Mouse (Mus musculus) forebrain, embryonic 12.5 days (tissue): Measurements from ENCODE around the gene Usp54. TPM values are rescaled to one million over a fixed set of nuclear protein-coding genes. Genes with fewer than 3 reads are reported as not detected.
"Not testable (repeated sequence)": the region's sequence is repeated elsewhere in the genome, so short reads cannot be mapped to it uniquely, and the experiment has no call there.

ENCODE experiments used
- ATAC-seq: fragments of 200-750 bp; cut with Nextera tagmentation; 2 replicates; pipeline ENCODE4 v1.8.0; 2017; ENCODE audit warnings: moderate TSS enrichment; ENCODE audit not compliant: low FRiP score
- H3K27ac ChIP-seq: fragments of 300-500 bp; sonication (generic); 2 replicates; pipeline ENCODE4 v1.5.1; 2016; ENCODE audit warnings: mild to moderate bottlenecking
- H3K27me3 ChIP-seq: fragments of 300-500 bp; sonication (generic); 2 replicates; pipeline ENCODE4 v1.6.1; 2016; ENCODE audit warnings: mild to moderate bottlenecking
- H3K36me3 ChIP-seq: fragments of 300-500 bp; sonication (generic); replicated peaks from 2 replicates; pipeline ENCODE4 v1.6.1; 2016; ENCODE audit warnings: mild to moderate bottlenecking
- H3K4me1 ChIP-seq: fragments of 300-500 bp; sonication (generic); 2 replicates; pipeline ENCODE4 v1.6.1; 2016
- H3K4me2 ChIP-seq: fragments of 300-500 bp; sonication (generic); 2 replicates; pipeline ENCODE4 v1.6.1; 2016; ENCODE audit warnings: mild to moderate bottlenecking, moderate library complexity
- H3K4me3 ChIP-seq: fragments of 300-500 bp; sonication (generic); replicated peaks from 2 replicates; pipeline ENCODE4 v1.5.1; 2016; ENCODE audit warnings: mild to moderate bottlenecking
- H3K9ac ChIP-seq: fragments of 300-500 bp; sonication (generic); 2 replicates; pipeline ENCODE4 v1.6.1; 2016; ENCODE audit warnings: mild to moderate bottlenecking
- H3K9me3 ChIP-seq: fragments of 300-500 bp; sonication (generic); 2 replicates; pipeline ENCODE4 v1.6.1; 2016
- WGBS: fragments of 180-500 bp; shearing (Covaris S2); methylation state at CpG from one replicate; pipeline ENCODE4 v1.1.7; 2016; 5-methylcytosine and 5-hydroxymethylcytosine counted together
- polyA plus RNA-seq: library from polyadenylated mRNA; unstranded; fragments of >200 nt; fragmentation: Nextera tagmentation; extraction: Ambion mirVana; gene quantifications from 2 replicates; pipeline ENCODE4 v1.2.1, GENCODE M21; 2016

Gene Usp54
- polyA plus RNA-seq, 1 experiment from 2014 or later, result 15.8 TPM

DNA sequence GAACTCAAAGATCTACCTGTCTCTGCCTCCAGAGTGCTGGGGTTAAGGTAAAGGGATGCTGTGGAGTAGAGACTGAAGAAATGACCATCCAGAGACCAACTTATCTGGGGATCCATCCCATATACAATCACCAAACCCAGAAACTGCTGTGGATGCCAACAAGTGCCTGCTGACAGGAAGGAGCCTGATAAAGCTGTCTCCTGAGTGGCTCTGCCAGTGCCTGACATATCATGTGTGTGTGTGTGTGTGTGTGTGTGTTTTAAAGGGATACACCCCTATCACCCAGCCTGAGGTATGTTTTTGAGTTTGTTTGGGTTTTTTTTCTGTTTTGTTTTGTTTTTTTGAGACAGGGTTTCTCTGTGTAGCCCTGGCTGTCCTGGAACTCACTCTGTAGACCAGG, 5.5 kb upstream of the Usp54 start:
- no peak overlapping the region for H3K9ac ChIP-seq
- ATAC-seq, result no peak
- no peaks in the 10 kb centered on the region for H3K9me3 ChIP-seq

GRCm38 (mm10) chr14:20645547-20645946, 4.7 kb upstream of the Usp54 start:
- Histone ChIP-seq H3K27me3 (no peaks in the 10 kb centered on the region), H3K4me1 (peaks cover 9% of the 10 kb centered on the region), H3K27ac (no peak overlapping the region), H3K9me3 (no peaks in the 10 kb centered on the region), H3K9ac (no peak overlapping the region), H3K4me2 (no peak overlapping the region), H3K36me3 (no peaks in the 10 kb centered on the region), H3K4me3 (no peak overlapping the region)
- no peak for ATAC-seq
- WGBS, result 31% methylated on average over 3 of the region's 3 CpGs

More for the DNA sequence above, 5.5 kb upstream of the Usp54 start:
- peaks cover 8% of the 10 kb centered on the region for H3K4me1 ChIP-seq
- H3K27me3 ChIP-seq, result no peaks in the 10 kb centered on the region
- H3K4me2 ChIP-seq, result no peak overlapping the region
- no peak overlapping the region for H3K27ac ChIP-seq
- H3K4me3 ChIP-seq, result no peak overlapping the region
- no peaks in the 10 kb centered on the region for H3K36me3 ChIP-seq

DNA sequence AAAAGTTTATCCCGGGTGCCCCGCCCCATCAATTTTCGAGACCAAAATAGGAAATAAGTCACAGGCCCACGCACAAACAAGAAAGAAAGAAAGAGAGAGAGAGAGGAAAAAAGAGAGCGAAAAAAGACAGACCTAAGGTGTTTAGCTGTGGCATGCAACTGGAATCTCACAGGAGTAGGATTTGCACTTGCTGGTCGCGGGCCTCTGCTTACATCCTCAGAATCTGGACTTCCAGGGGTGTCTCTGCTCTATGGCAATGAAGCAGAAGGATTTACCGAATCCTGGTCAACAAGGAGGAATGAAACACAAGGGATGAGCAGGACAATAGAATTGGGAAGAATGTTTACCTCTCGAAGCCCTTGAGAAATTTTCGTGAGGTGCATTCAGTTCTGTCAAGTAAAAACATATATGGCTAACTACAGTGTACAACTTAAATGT, 594 bp upstream of the Usp54 start:
- no peaks in the 10 kb centered on the region for H3K27me3 ChIP-seq
- peak overlapping the region; percentile 66 for H3K4me2 ChIP-seq
- no peaks in the 10 kb centered on the region for H3K9me3 ChIP-seq
- H3K4me1 ChIP-seq, result peaks cover 15% of the 10 kb centered on the region
- H3K27ac ChIP-seq, result peak overlapping the region; percentile 92
- no peaks in the 10 kb centered on the region for H3K36me3 ChIP-seq
- peak overlapping the region; percentile 83 for H3K4me3 ChIP-seq
- ATAC-seq, result no peak
- 13% methylated on average over 10 of the region's 10 CpGs for WGBS
- peak overlapping the region; percentile 76 for H3K9ac ChIP-seq

- peaks cover 15% of the 10 kb centered on the region for H3K4me1 ChIP-seq
- no peaks in the 10 kb centered on the region for H3K36me3 ChIP-seq
- peak overlapping the region; percentile 78 for H3K4me2 ChIP-seq
- H3K9me3 ChIP-seq, result no peaks in the 10 kb centered on the region
- peak overlapping the region; percentile 92 for H3K27ac ChIP-seq
- ATAC-seq, result peak; percentile 55
- H3K27me3 ChIP-seq, result no peaks in the 10 kb centered on the region
- peak overlapping the region; percentile 76 for H3K9ac ChIP-seq
- peak overlapping the region; percentile 83 for H3K4me3 ChIP-seq
- WGBS, result 2% methylated on average over 16 of the region's 16 CpGs
These were observed 794 bp downstream of the Usp54 start for GRCm38 (mm10) chr14:20639918-20640619.

GRCm38 (mm10) chr14:20638702-20639101, 2.2 kb downstream of the Usp54 start:
- Histone ChIP-seq H3K4me3 (no peak overlapping the region), H3K27me3 (no peaks in the 10 kb centered on the region), H3K4me1 (peaks cover 15% of the 10 kb centered on the region), H3K4me2 (no peak overlapping the region), H3K27ac (no peak overlapping the region), H3K9ac (no peak overlapping the region), H3K9me3 (no peaks in the 10 kb centered on the region), H3K36me3 (no peaks in the 10 kb centered on the region)
- 94% methylated on average over 6 of the region's 6 CpGs for WGBS
- no peak for ATAC-seq

DNA sequence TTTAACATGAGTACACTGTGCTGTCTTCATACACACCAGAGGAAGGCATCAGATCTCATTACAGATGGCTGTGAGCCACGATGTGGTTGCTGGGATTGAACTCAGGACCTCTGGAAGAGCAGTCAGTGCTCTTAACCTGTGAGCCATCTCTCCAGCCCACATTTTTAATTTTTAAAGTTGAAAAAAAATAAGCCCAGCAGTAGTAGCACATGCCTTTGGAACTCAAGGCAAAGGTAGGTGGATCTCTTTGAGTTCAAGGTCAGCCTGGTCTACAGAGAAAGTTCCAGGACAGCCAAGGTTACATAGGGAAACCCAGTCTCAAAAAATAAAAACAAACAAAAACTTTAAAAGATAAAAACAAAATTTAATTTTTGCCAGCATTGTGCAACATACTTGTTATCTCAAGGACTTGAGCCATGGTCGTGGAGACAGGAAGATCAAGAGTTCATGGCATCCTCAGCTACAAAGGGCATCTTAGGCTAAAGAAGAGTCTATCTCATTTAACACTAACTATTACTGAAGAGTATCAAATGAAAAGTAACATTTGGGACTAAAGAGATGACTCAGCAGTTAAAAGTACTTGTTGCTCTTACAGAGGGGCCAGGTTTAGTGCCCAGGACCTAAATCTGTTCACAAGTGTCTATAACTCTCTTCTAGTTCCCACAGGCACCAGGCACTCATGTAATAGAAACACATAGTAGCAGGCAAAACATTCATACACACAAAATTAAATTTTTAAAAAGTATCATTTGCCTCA, 2.9 kb downstream of the Usp54 start:
- no peaks in the 10 kb centered on the region for H3K36me3 ChIP-seq
- H3K27ac ChIP-seq, result no peak overlapping the region
- H3K4me1 ChIP-seq, result peaks cover 15% of the 10 kb centered on the region
- H3K9ac ChIP-seq, result no peak overlapping the region
- H3K27me3 ChIP-seq, result no peaks in the 10 kb centered on the region
- no peaks in the 10 kb centered on the region for H3K9me3 ChIP-seq
- H3K4me2 ChIP-seq, result no peak overlapping the region
- no peak for ATAC-seq
- 96% methylated on average over 2 of the region's 2 CpGs for WGBS
- no peak overlapping the region for H3K4me3 ChIP-seq

DNA sequence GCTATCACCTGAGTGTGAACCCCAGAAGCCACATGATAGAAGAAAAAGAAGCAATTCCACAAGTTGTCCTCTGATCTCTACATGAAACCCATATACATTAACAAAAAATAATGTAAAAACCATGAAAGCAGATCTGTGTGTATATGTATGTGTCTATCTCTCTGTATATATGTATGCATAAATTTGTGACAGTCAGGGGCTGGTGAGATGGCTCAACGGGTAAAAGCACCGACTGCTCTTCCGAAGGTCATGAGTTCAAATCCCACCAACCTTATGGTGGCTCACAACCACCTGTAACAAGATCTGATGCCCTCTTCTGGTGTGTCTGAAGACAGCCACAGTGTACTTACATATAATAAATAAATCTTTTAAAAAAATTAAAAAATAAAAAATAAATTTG, 3.9 kb downstream of the Usp54 start:
- not testable (repeated sequence) for ATAC-seq, H3K27ac ChIP-seq, H3K4me2 ChIP-seq, H3K36me3 ChIP-seq, H3K4me3 ChIP-seq, H3K9ac ChIP-seq, H3K9me3 ChIP-seq, H3K27me3 ChIP-seq
- H3K4me1 ChIP-seq, result peaks cover 12% of the 10 kb centered on the region
- 95% methylated on average over 3 of the region's 3 CpGs for WGBS

DNA sequence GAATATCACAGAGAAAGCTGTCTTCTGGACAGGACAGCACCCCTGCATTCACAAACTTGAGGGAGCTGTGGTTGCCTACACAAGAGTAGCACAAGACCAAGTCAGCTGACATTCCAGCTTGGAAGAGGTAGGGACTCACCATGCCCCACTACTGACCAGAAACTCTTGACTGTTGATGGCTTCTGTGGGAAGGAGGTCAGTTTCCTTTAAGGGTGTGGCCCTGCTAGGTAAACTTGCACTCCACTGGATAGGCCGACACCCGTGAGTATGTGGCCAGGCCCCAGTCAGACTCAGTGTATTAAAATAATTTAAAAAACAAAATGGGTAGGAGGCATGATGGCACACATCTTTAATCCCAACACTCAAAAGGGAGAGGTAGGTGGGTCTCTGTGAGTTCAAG, 5.3 kb downstream of the Usp54 start:
- no peaks in the 10 kb centered on the region for H3K27me3 ChIP-seq
- no peak overlapping the region for H3K4me2 ChIP-seq
- no peak overlapping the region for H3K9ac ChIP-seq
- no peaks in the 10 kb centered on the region for H3K9me3 ChIP-seq
- no peak for ATAC-seq
- no peak overlapping the region for H3K4me3 ChIP-seq
- H3K4me1 ChIP-seq, result peaks cover 6% of the 10 kb centered on the region
- H3K36me3 ChIP-seq, result no peaks in the 10 kb centered on the region
- 88% methylated on average over 2 of the region's 2 CpGs for whole genome bisulfite sequencing
- H3K27ac ChIP-seq, result no peak overlapping the region

DNA sequence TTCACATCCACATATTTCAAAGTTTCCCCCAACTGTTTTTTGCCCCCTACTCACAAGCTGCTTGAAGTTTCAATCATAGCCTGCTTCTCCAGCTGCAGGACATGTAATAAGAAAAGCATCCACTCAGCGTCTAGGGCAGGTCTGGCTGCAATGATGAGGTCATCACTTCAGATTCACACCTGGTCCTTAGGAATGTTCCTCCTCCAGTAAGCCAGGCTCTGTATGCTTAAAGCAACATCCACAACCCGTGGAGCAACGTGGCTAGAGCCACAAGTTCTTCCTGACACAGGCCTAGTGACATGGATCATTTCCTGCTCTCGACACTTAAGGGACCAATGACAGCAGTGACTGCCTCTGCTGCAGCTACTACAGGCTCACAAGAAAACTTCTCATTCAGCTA, 9.6 kb downstream of the Usp54 start:
- WGBS, result 75% methylated on average over 4 of the region's 4 CpGs

DNA sequence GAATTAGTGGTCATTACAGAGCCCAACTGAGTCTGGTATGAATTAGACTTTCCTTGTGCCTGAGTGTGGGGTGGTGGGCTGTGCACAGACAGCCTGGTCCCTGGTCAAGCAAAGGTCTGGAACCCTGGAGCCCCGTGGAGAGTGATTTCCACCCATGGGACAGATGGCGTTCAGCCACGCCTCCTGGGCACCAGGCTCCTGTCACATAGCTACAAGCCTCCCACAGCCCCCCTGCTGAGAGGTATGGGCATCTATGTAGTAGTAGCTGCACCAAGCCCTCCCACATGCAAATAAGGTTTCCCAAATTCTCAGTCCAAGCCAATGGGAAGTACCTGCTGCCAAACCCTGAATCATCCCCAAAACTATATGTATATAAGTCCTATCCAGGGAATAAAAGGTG, 13.9 kb downstream of the Usp54 start:
- H3K4me1 ChIP-seq, result no peaks in the 10 kb centered on the region
- H3K27ac ChIP-seq, result no peak overlapping the region
- no peak overlapping the region for H3K9ac ChIP-seq
- 83% methylated on average over 3 of the region's 3 CpGs for WGBS
- no peaks in the 10 kb centered on the region for H3K36me3 ChIP-seq
- no peak overlapping the region for H3K4me3 ChIP-seq
- ATAC-seq, result no peak
- H3K27me3 ChIP-seq, result no peaks in the 10 kb centered on the region
- no peak overlapping the region for H3K4me2 ChIP-seq
- H3K9me3 ChIP-seq, result no peaks in the 10 kb centered on the region

More for the DNA sequence above, 9.6 kb downstream of the Usp54 start:
- no peak overlapping the region for H3K9ac ChIP-seq
- no peak overlapping the region for H3K27ac ChIP-seq
- ATAC-seq, result no peak
- H3K9me3 ChIP-seq, result no peaks in the 10 kb centered on the region
- no peak overlapping the region for H3K4me3 ChIP-seq
- no peaks in the 10 kb centered on the region for H3K4me1 ChIP-seq
- H3K36me3 ChIP-seq, result no peaks in the 10 kb centered on the region
- no peak overlapping the region for H3K4me2 ChIP-seq
- H3K27me3 ChIP-seq, result no peaks in the 10 kb centered on the region

DNA sequence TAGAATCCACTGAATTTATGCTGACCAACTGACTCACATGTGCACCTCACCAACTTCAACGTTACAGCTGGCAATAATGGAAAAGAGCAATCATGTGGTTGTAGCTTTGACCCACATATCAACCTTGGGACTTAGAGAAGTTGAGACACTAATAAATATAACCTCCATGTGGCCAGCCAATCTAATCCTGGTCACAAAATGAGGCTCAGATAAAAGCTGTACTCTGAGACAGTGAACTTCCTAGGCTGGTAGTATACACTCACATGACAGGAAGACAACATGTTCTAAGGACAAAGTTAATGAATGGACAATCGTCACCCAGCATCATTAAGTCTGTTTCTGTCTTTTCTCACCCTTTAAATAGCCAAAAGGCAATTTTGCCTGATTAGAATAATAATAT, 14.4 kb downstream of the Usp54 start:
- ATAC-seq, result no peak
- Histone ChIP-seq H3K4me2 (no peak overlapping the region), H3K9ac (no peak overlapping the region), H3K36me3 (no peaks in the 10 kb centered on the region), H3K4me3 (no peak overlapping the region), H3K4me1 (no peaks in the 10 kb centered on the region), H3K27ac (no peak overlapping the region), H3K9me3 (no peaks in the 10 kb centered on the region), H3K27me3 (no peaks in the 10 kb centered on the region)
- 78% methylated on average over 2 of the region's 2 CpGs for WGBS

- no peak overlapping the region for H3K27ac ChIP-seq
- H3K36me3 ChIP-seq, result no peaks in the 10 kb centered on the region
- WGBS, result 91% methylated on average over 3 of the region's 3 CpGs
- H3K4me3 ChIP-seq, result no peak overlapping the region
- no peak overlapping the region for H3K9ac ChIP-seq
- H3K9me3 ChIP-seq, result no peaks in the 10 kb centered on the region
- no peaks in the 10 kb centered on the region for H3K4me1 ChIP-seq
- ATAC-seq, result no peak
- no peaks in the 10 kb centered on the region for H3K27me3 ChIP-seq
- no peak overlapping the region for H3K4me2 ChIP-seq
These were observed 18.0 kb downstream of the Usp54 start for GRCm38 (mm10) chr14:20622907-20623306.

- WGBS, result 86% methylated on average over 2 of the region's 2 CpGs
- no peaks in the 10 kb centered on the region for H3K4me1 ChIP-seq
- H3K27me3 ChIP-seq, result no peaks in the 10 kb centered on the region
- H3K4me3 ChIP-seq, result no peak overlapping the region
- H3K4me2 ChIP-seq, result no peak overlapping the region
- H3K36me3 ChIP-seq, result no peaks in the 10 kb centered on the region
- no peaks in the 10 kb centered on the region for H3K9me3 ChIP-seq
- H3K27ac ChIP-seq, result no peak overlapping the region
- H3K9ac ChIP-seq, result no peak overlapping the region
- ATAC-seq, result no peak
These were observed 18.5 kb downstream of the Usp54 start for GRCm38 (mm10) chr14:20622412-20622811.
